Mouse (Mus musculus) hindbrain, embryonic 14.5 days (tissue): ENCODE data around the gene Slc25a13. TPM values are rescaled to one million over a fixed set of nuclear protein-coding genes. Genes with fewer than 3 reads are reported as not detected.

ENCODE experiments used
- ATAC-seq: fragments of 200-750 bp; cut with Nextera tagmentation; 2 replicates; pipeline ENCODE4 v1.8.0; 2017; ENCODE audit warnings: moderate number of reproducible peaks, mild to moderate bottlenecking, moderate TSS enrichment, moderate library complexity; ENCODE audit not compliant: low FRiP score
- DNase-seq: peaks from one replicate; pipeline ENCODE4 v3.0.0-alpha.2; 2015; ENCODE audit warnings: low spot score
- H3K27ac ChIP-seq: fragments of 300-500 bp; sonication (generic); 2 replicates; pipeline ENCODE4 v1.5.1; 2014; ENCODE audit warnings: mild to moderate bottlenecking, moderate library complexity
- H3K27me3 ChIP-seq: fragments of 300-500 bp; sonication (generic); 2 replicates; pipeline ENCODE4 v1.6.1; 2014; ENCODE audit warnings: mild to moderate bottlenecking, low read length, mixed read lengths; ENCODE audit not compliant: control insufficient read depth, insufficient read depth
- H3K36me3 ChIP-seq: fragments of 300-500 bp; sonication (generic); replicated peaks from 2 replicates; pipeline ENCODE4 v1.6.1; 2014; ENCODE audit not compliant: control insufficient read depth, insufficient read depth
- H3K4me1 ChIP-seq: fragments of 300-500 bp; sonication (generic); replicated peaks from 2 replicates; pipeline ENCODE4 v1.6.1; 2014; ENCODE audit warnings: antibody characterized with exemption, low read length, mixed read lengths; ENCODE audit not compliant: control insufficient read depth, insufficient read depth
- H3K4me2 ChIP-seq: fragments of 300-500 bp; sonication (generic); replicated peaks from 2 replicates; pipeline ENCODE4 v1.6.1; 2014; ENCODE audit warnings: mild to moderate bottlenecking, moderate library complexity
- H3K4me3 ChIP-seq: fragments of 300-500 bp; sonication (generic); replicated peaks from 2 replicates; pipeline ENCODE4 v1.5.1; 2014; ENCODE audit warnings: mild to moderate bottlenecking, low read length
- H3K9ac ChIP-seq: fragments of 300-500 bp; sonication (generic); 2 replicates; pipeline ENCODE4 v1.6.1; 2014
- H3K9me3 ChIP-seq: fragments of 300-500 bp; sonication (generic); 2 replicates; pipeline ENCODE4 v1.6.1; 2016; ENCODE audit warnings: low read length; ENCODE audit not compliant: control insufficient read depth
- WGBS: fragments of 180-500 bp; shearing (Covaris S2); extraction: QIAGEN DNeasy Blood & Tissue Kit; methylation state at CpG from one replicate; pipeline ENCODE4 v1.1.7; 2014; 5-methylcytosine and 5-hydroxymethylcytosine counted together
- polyA plus RNA-seq: library from polyadenylated mRNA; unstranded; fragments of >200 nt; fragmentation: Nextera tagmentation; extraction: Ambion mirVana; gene quantifications from 2 replicates; pipeline ENCODE4 v1.2.1, GENCODE M21; 2014

Gene Slc25a13
- polyA plus RNA-seq, 1 experiment from 2014 or later = 5.6 TPM

GRCm38 (mm10) chr6:6005762-6006431 lies 211.1 kb downstream of the Slc25a13 start:
- peak overlapping the region; percentile 56 for H3K4me3 ChIP-seq
- peak; percentile 88 for DNase-seq
- H3K36me3 ChIP-seq = no peaks in the 10 kb centered on the region
- 0 out of 2 replicates have a peak, but pooled peaks cover 7% of the 10 kb centered on the region for H3K27me3 ChIP-seq
- H3K4me1 ChIP-seq = no peaks in the 10 kb centered on the region
- 2% methylated on average over 42 of the region's 42 CpGs for WGBS
- H3K27ac ChIP-seq = no peak overlapping the region
- peak overlapping the region; percentile 51 for H3K9ac ChIP-seq
- peak; percentile 94 for ATAC-seq
- H3K4me2 ChIP-seq = peak overlapping the region; percentile 94
- no peaks in the 10 kb centered on the region for H3K9me3 ChIP-seq

- Histone ChIP-seq H3K36me3 (no peaks in the 10 kb centered on the region), H3K4me3 (no peak overlapping the region), H3K4me2 (no peak overlapping the region), H3K27me3 (0 out of 2 replicates have a peak, but pooled peaks cover 7% of the 10 kb centered on the region), H3K9me3 (no peaks in the 10 kb centered on the region), H3K4me1 (no peaks in the 10 kb centered on the region), H3K27ac (no peak overlapping the region), H3K9ac (no peak overlapping the region)
- ATAC-seq = 0 out of 2 replicates have a peak, but pooled peaks have one; percentile 3
- WGBS = 63% methylated on average over 12 of the region's 12 CpGs
- no peak for DNase-seq
These were observed 212.1 kb downstream of the Slc25a13 start for GRCm38 (mm10) chr6:6004756-6005485.

- no peaks in the 10 kb centered on the region for H3K9me3 ChIP-seq
- 85% methylated on average over 3 of the region's 3 CpGs for WGBS
- H3K4me2 ChIP-seq = no peak overlapping the region
- no peak overlapping the region for H3K27ac ChIP-seq
- DNase-seq = no peak
- no peak overlapping the region for H3K9ac ChIP-seq
- no peak for ATAC-seq
- H3K4me1 ChIP-seq = no peaks in the 10 kb centered on the region
- 0 out of 2 replicates have a peak, but pooled peaks cover 2% of the 10 kb centered on the region for H3K27me3 ChIP-seq
- H3K4me3 ChIP-seq = no peak overlapping the region
- no peaks in the 10 kb centered on the region for H3K36me3 ChIP-seq
These were observed 214.9 kb downstream of the Slc25a13 start for GRCm38 (mm10) chr6:6002061-6002460.

GRCm38 (mm10) chr6:5997535-5997934 lies 219.4 kb downstream of the Slc25a13 start:
- Histone ChIP-seq H3K27me3 (no peaks in the 10 kb centered on the region), H3K4me2 (no peak overlapping the region), H3K27ac (no peak overlapping the region), H3K9ac (no peak overlapping the region), H3K36me3 (no peaks in the 10 kb centered on the region), H3K9me3 (no peaks in the 10 kb centered on the region), H3K4me3 (no peak overlapping the region), H3K4me1 (no peaks in the 10 kb centered on the region)
- WGBS = 42% methylated on average over 6 of the region's 6 CpGs
- ATAC-seq = no peak
- DNase-seq = no peak

- H3K27ac ChIP-seq = no peak overlapping the region
- DNase-seq = no peak
These were observed 223.9 kb downstream of the Slc25a13 start for GRCm38 (mm10) chr6:5993056-5993455.

GRCm38 (mm10) chr6:5991817-5992755 lies 224.9 kb downstream of the Slc25a13 start:
- Histone ChIP-seq H3K27ac (0 out of 2 replicates have a peak overlapping the region, but pooled peaks have one; percentile 32), H3K36me3 (no peaks in the 10 kb centered on the region), H3K9me3 (no peaks in the 10 kb centered on the region), H3K27me3 (no peaks in the 10 kb centered on the region), H3K4me1 (peaks cover 9% of the 10 kb centered on the region), H3K4me2 (peak overlapping the region; percentile 33), H3K9ac (no peak overlapping the region), H3K4me3 (no peak overlapping the region)
- 40% methylated on average over 25 of the region's 25 CpGs for WGBS
- ATAC-seq = peak; percentile 68
- DNase-seq = peak; percentile 70

More at GRCm38 (mm10) chr6:5993056-5993455, 223.9 kb downstream of the Slc25a13 start:
- Histone ChIP-seq H3K9me3 (no peaks in the 10 kb centered on the region), H3K36me3 (no peaks in the 10 kb centered on the region), H3K4me1 (peaks cover 9% of the 10 kb centered on the region), H3K4me2 (no peak overlapping the region), H3K4me3 (no peak overlapping the region), H3K27me3 (no peaks in the 10 kb centered on the region), H3K9ac (no peak overlapping the region)
- WGBS = 42% methylated on average over 7 of the region's 7 CpGs
- no peak; the same call in 1 of the 2 replicates for ATAC-seq

GRCm38 (mm10) chr6:5991243-5991642 lies 225.7 kb downstream of the Slc25a13 start:
- 63% methylated on average over 6 of the region's 6 CpGs for WGBS
- Histone ChIP-seq H3K27ac (no peak overlapping the region), H3K27me3 (no peaks in the 10 kb centered on the region), H3K4me3 (no peak overlapping the region), H3K9me3 (no peaks in the 10 kb centered on the region), H3K9ac (no peak overlapping the region), H3K4me1 (peaks cover 9% of the 10 kb centered on the region), H3K36me3 (no peaks in the 10 kb centered on the region), H3K4me2 (peak overlapping the region; percentile 33; the same call in 1 of the 2 replicates)
- no peak for ATAC-seq
- DNase-seq = no peak
